Mouse (Mus musculus) bone marrow, adult 2 months (tissue): ENCODE results near the gene Slc24a1.

ENCODE experiments used
- CTCF ChIP-seq: fragments of 200-500 bp; IDR thresholded peaks from 2 replicates; pipeline ENCODE4 v1.5.1; 2011; ENCODE audit warnings: low read length, control low read depth; ENCODE audit not compliant: control insufficient read depth, insufficient read depth
- POLR2A ChIP-seq: fragments of 200-500 bp; IDR thresholded peaks from 2 replicates; pipeline ENCODE4 v1.6.1; 2011; ENCODE audit warnings: low read depth, mild to moderate bottlenecking, control low read depth, low read length, borderline replicate concordance; ENCODE audit not compliant: control insufficient read depth

DNA sequence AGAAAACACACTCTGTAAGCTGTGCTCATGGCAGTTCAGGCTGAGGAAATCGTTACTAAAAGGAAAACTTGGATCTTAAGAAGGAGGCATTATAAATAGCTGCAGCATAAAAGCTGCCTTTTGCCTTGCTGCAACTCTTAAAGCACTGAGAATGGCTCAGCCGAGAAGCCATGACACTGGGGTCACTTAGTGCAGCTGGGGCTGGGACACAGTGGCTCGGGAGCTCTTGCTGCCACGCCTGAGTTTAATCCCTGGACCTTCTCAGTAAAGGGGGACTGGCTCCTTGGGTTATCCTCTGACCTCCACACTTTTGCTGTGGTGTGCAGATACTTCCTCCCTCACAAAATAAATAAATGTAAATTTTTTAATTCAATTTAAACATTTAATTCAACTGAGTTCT is 48.5 kb downstream of the Slc24a1 start:
- TF ChIP-seq CTCF, result no peak
- no peak for TF ChIP-seq POLR2A
